Mouse (Mus musculus) liver, embryonic 15.5 days (tissue): ENCODE data around the gene Tcf20. TPM values are rescaled to one million over a fixed set of nuclear protein-coding genes. Genes with fewer than 3 reads are reported as not detected.
"Not testable (repeated sequence)": the region's sequence is repeated elsewhere in the genome, so short reads cannot be mapped to it uniquely, and the experiment has no call there.

Experiments
- ATAC-seq: fragments of 200-750 bp; cut with Nextera tagmentation; 2 replicates; pipeline ENCODE4 v1.8.0; 2017; ENCODE audit warnings: moderate number of reproducible peaks, mild to moderate bottlenecking, moderate library complexity; ENCODE audit not compliant: insufficient read depth
- H3K27ac ChIP-seq: fragments of 300-500 bp; sonication (generic); replicated peaks from 2 replicates; pipeline ENCODE4 v1.5.1; 2015; ENCODE audit warnings: mild to moderate bottlenecking, inconsistent platforms
- H3K27me3 ChIP-seq: fragments of 300-500 bp; sonication (generic); 2 replicates; pipeline ENCODE4 v1.6.1; 2015; ENCODE audit warnings: mild to moderate bottlenecking, inconsistent platforms
- H3K36me3 ChIP-seq: fragments of 300-500 bp; sonication (generic); replicated peaks from 2 replicates; pipeline ENCODE4 v1.6.1; 2015; ENCODE audit warnings: moderate library complexity, mild to moderate bottlenecking, inconsistent platforms
- H3K4me1 ChIP-seq: fragments of 300-500 bp; sonication (generic); replicated peaks from 2 replicates; pipeline ENCODE4 v1.6.1; 2015; ENCODE audit warnings: inconsistent platforms
- H3K4me2 ChIP-seq: fragments of 300-500 bp; sonication (generic); 2 replicates; pipeline ENCODE4 v1.6.1; 2015; ENCODE audit warnings: moderate library complexity, mild to moderate bottlenecking, inconsistent platforms
- H3K4me3 ChIP-seq: fragments of 300-500 bp; sonication (generic); replicated peaks from 2 replicates; pipeline ENCODE4 v1.5.1; 2015; ENCODE audit warnings: mild to moderate bottlenecking, inconsistent platforms
- H3K9ac ChIP-seq: fragments of 300-500 bp; sonication (generic); 2 replicates; pipeline ENCODE4 v1.6.1; 2015; ENCODE audit warnings: moderate library complexity, mild to moderate bottlenecking, inconsistent platforms
- H3K9me3 ChIP-seq: fragments of 300-500 bp; sonication (generic); replicated peaks from 2 replicates; pipeline ENCODE4 v1.6.1; 2016; ENCODE audit warnings: inconsistent platforms
- WGBS: fragments of 180-500 bp; shearing (Covaris S2); methylation state at CpG from one replicate; pipeline ENCODE4 v1.1.7; 2015; ENCODE audit warnings: mixed read lengths; ENCODE audit not compliant: insufficient replicate concordance; 5-methylcytosine and 5-hydroxymethylcytosine counted together
- polyA plus RNA-seq: library from polyadenylated mRNA; unstranded; fragments of >200 nt; fragmentation: Nextera tagmentation; extraction: Ambion mirVana; gene quantifications from 2 replicates; pipeline ENCODE4 v1.2.1, GENCODE M21; 2015

Tcf20 gene
- polyA plus RNA-seq, 1 experiment from 2014 or later = 2.1 TPM

GRCm38 (mm10) chr15:82896336-82896735 lies 91.3 kb downstream of the Tcf20 start:
- Histone ChIP-seq H3K9ac (no peak overlapping the region), H3K4me1 (peaks cover 34% of the 10 kb centered on the region)
- ATAC-seq = no peak

GRCm38 (mm10) chr15:82890470-82890869 lies 97.2 kb downstream of the Tcf20 start:
- H3K27ac ChIP-seq = no peak overlapping the region

More at GRCm38 (mm10) chr15:82896336-82896735, 91.3 kb downstream of the Tcf20 start:
- no peaks in the 10 kb centered on the region for H3K36me3 ChIP-seq
- no peaks in the 10 kb centered on the region for H3K27me3 ChIP-seq
- no peak overlapping the region for H3K27ac ChIP-seq
- H3K9me3 ChIP-seq = no peaks in the 10 kb centered on the region
- H3K4me3 ChIP-seq = no peak overlapping the region
- H3K4me2 ChIP-seq = no peak overlapping the region
- WGBS = 11% methylated on average over 1 of the region's 1 CpGs

GRCm38 (mm10) chr15:82889426-82889825 lies 98.2 kb downstream of the Tcf20 start:
- Histone ChIP-seq H3K27me3 (no peaks in the 10 kb centered on the region), H3K4me3 (no peak overlapping the region), H3K4me2 (no peak overlapping the region), H3K4me1 (peaks cover 16% of the 10 kb centered on the region; the same call in 1 of the 2 replicates), H3K27ac (no peak overlapping the region), H3K9me3 (no peaks in the 10 kb centered on the region), H3K9ac (no peak overlapping the region), H3K36me3 (no peaks in the 10 kb centered on the region)
- WGBS = 63% methylated on average over 1 of the region's 1 CpGs
- no peak for ATAC-seq

More at GRCm38 (mm10) chr15:82890470-82890869, 97.2 kb downstream of the Tcf20 start:
- Histone ChIP-seq H3K4me3 (no peak overlapping the region), H3K4me2 (no peak overlapping the region), H3K9ac (no peak overlapping the region), H3K9me3 (no peaks in the 10 kb centered on the region), H3K36me3 (no peaks in the 10 kb centered on the region), H3K27me3 (no peaks in the 10 kb centered on the region), H3K4me1 (peaks cover 16% of the 10 kb centered on the region; the same call in 1 of the 2 replicates)
- ATAC-seq = no peak

GRCm38 (mm10) chr15:82888466-82888865 lies 99.2 kb downstream of the Tcf20 start:
- H3K9me3 ChIP-seq = no peaks in the 10 kb centered on the region
- WGBS = 25% methylated on average over 2 of the region's 2 CpGs
- no peak for ATAC-seq
- H3K4me1 ChIP-seq = peaks cover 11% of the 10 kb centered on the region; the same call in 1 of the 2 replicates
- H3K4me2 ChIP-seq = no peak overlapping the region
- H3K27ac ChIP-seq = no peak overlapping the region
- H3K4me3 ChIP-seq = no peak overlapping the region
- H3K9ac ChIP-seq = no peak overlapping the region
- no peaks in the 10 kb centered on the region for H3K27me3 ChIP-seq
- H3K36me3 ChIP-seq = no peaks in the 10 kb centered on the region

- Histone ChIP-seq H3K27ac (peak overlapping the region; percentile 1; the same call in 1 of the 2 replicates), H3K9me3 (no peaks in the 10 kb centered on the region), H3K27me3 (no peaks in the 10 kb centered on the region), H3K4me3 (no peak overlapping the region), H3K36me3 (no peaks in the 10 kb centered on the region), H3K9ac (no peak overlapping the region), H3K4me2 (no peak overlapping the region), H3K4me1 (peaks cover 15% of the 10 kb centered on the region)
- no peak for ATAC-seq
These were observed 110.4 kb downstream of the Tcf20 start for GRCm38 (mm10) chr15:82877309-82877708.

GRCm38 (mm10) chr15:82876863-82877262 lies 110.8 kb downstream of the Tcf20 start:
- Histone ChIP-seq H3K9ac (no peak overlapping the region), H3K27ac (peak overlapping the region; percentile 1; the same call in 1 of the 2 replicates), H3K4me2 (no peak overlapping the region), H3K27me3 (no peaks in the 10 kb centered on the region), H3K36me3 (no peaks in the 10 kb centered on the region), H3K4me3 (no peak overlapping the region), H3K4me1 (peaks cover 16% of the 10 kb centered on the region), H3K9me3 (no peaks in the 10 kb centered on the region)
- ATAC-seq = no peak
- 57% methylated on average over 2 of the region's 2 CpGs for WGBS

- no peaks in the 10 kb centered on the region for H3K27me3 ChIP-seq
- no peak overlapping the region for H3K9ac ChIP-seq
- no peak overlapping the region for H3K27ac ChIP-seq
- no peak for ATAC-seq
- H3K9me3 ChIP-seq = no peaks in the 10 kb centered on the region
- no peak overlapping the region for H3K4me2 ChIP-seq
- no peaks in the 10 kb centered on the region for H3K36me3 ChIP-seq
- WGBS = 83% methylated on average over 1 of the region's 1 CpGs
- H3K4me1 ChIP-seq = peaks cover 21% of the 10 kb centered on the region
- H3K4me3 ChIP-seq = no peak overlapping the region
These were observed 115.6 kb downstream of the Tcf20 start for GRCm38 (mm10) chr15:82872037-82872436.

- ATAC-seq, H3K27ac ChIP-seq, H3K9me3 ChIP-seq, H3K4me1 ChIP-seq, H3K4me2 ChIP-seq, H3K27me3 ChIP-seq, H3K36me3 ChIP-seq, H3K9ac ChIP-seq, H3K4me3 ChIP-seq: not testable (repeated sequence)
- WGBS = 71% methylated on average over 3 of the region's 3 CpGs
These were observed 121.4 kb downstream of the Tcf20 start for GRCm38 (mm10) chr15:82866286-82866685.

- Histone ChIP-seq H3K4me1 (peaks cover 8% of the 10 kb centered on the region; the same call in 1 of the 2 replicates), H3K9ac (no peak overlapping the region), H3K4me2 (no peak overlapping the region), H3K27me3 (no peaks in the 10 kb centered on the region), H3K4me3 (no peak overlapping the region), H3K36me3 (no peaks in the 10 kb centered on the region), H3K9me3 (no peaks in the 10 kb centered on the region), H3K27ac (no peak overlapping the region)
- ATAC-seq = no peak
- 54% methylated on average over 1 of the region's 1 CpGs for WGBS
These were observed 124.0 kb downstream of the Tcf20 start for GRCm38 (mm10) chr15:82863674-82864073.

GRCm38 (mm10) chr15:82856652-82857378 lies 130.9 kb downstream of the Tcf20 start:
- Histone ChIP-seq H3K9ac (no peak overlapping the region), H3K27ac (no peak overlapping the region), H3K4me1 (0 out of 2 replicates have a peak, but pooled peaks cover 3% of the 10 kb centered on the region), H3K4me3 (no peak overlapping the region), H3K27me3 (no peaks in the 10 kb centered on the region), H3K36me3 (peaks cover 50% of the 10 kb centered on the region), H3K9me3 (no peaks in the 10 kb centered on the region), H3K4me2 (no peak overlapping the region)
- no peak for ATAC-seq
- 77% methylated on average over 11 of the region's 11 CpGs for WGBS

GRCm38 (mm10) chr15:82856065-82856464 lies 131.6 kb downstream of the Tcf20 start:
- 0 out of 2 replicates have a peak, but pooled peaks cover 3% of the 10 kb centered on the region for H3K4me1 ChIP-seq
- H3K36me3 ChIP-seq = peaks cover 56% of the 10 kb centered on the region
- H3K9me3 ChIP-seq = no peaks in the 10 kb centered on the region
- WGBS = 79% methylated on average over 2 of the region's 2 CpGs
- no peaks in the 10 kb centered on the region for H3K27me3 ChIP-seq
- no peak overlapping the region for H3K4me2 ChIP-seq
- no peak overlapping the region for H3K27ac ChIP-seq
- ATAC-seq = no peak
- H3K4me3 ChIP-seq = no peak overlapping the region
- no peak overlapping the region for H3K9ac ChIP-seq

GRCm38 (mm10) chr15:82839146-82839545 lies 148.5 kb downstream of the Tcf20 start:
- Histone ChIP-seq H3K9ac (no peak overlapping the region), H3K4me3 (no peak overlapping the region), H3K27ac (no peak overlapping the region), H3K4me1 (no peaks in the 10 kb centered on the region), H3K9me3 (no peaks in the 10 kb centered on the region), H3K4me2 (no peak overlapping the region), H3K27me3 (no peaks in the 10 kb centered on the region), H3K36me3 (peaks cover 11% of the 10 kb centered on the region; the same call in 1 of the 2 replicates)
- ATAC-seq = no peak
- WGBS = 80% methylated on average over 3 of the region's 3 CpGs
